Mouse (Mus musculus): ENCODE results near the gene Hmgb1.

GRCm38 (mm10) chr5:149067501-149067961 is 116.8 kb downstream of the Hmgb1 start:
- TF ChIP-seq CTCF (IDR thresholded peaks at IDR 0.05; ENCODE audit: low read depth) (no peak), EP300 (optimal IDR thresholded peaks at IDR 0.05) (no peak)
